Mouse (Mus musculus) adrenal gland, adult 18-20 months (tissue): ENCODE measurements around the gene Klk1b27. TPM values are rescaled to one million over a fixed set of nuclear protein-coding genes. Genes with fewer than 3 reads are reported as not detected.
"Not testable (repeated sequence)": the region's sequence is repeated elsewhere in the genome, so short reads cannot be mapped to it uniquely, and the experiment has no call there.

Source experiments
- DNase-seq, 2 experiments: peaks; one replicate each; pipeline ENCODE4 v3.0.0; 2021 to 2022; ENCODE audit warnings: low spot score in 2 of 2
- long read RNA-seq, 2 experiments: library from polyadenylated mRNA; stranded (forward); transcript quantifications; one replicate each; pipeline ENCODE4 v2.0.0; 2021
- total RNA-seq, 2 experiments: library from RNA; stranded (reverse); gene quantifications; 1 replicate in 1 of 2; 2 replicates in 1 of 2; pipeline ENCODE4 v1.2.3; 2021

Klk1b27 gene
- total RNA-seq: not detected
- long read RNA-seq, experiment 1: 0 reads
- long read RNA-seq, experiment 2: 0 reads

GRCm38 (mm10) chr7:44051990-44052389 is at the start of gene Klk1b27:
TSS of gene Klk1b27 (plus strand) at chr7:44052290.
- DNase-seq: not testable (repeated sequence)

GRCm38 (mm10) chr7:44004847-44005246 is 47.2 kb upstream of the Klk1b27 start:
- no peak for DNase-seq

GRCm38 (mm10) chr7:44011868-44012267 is 40.2 kb upstream of the Klk1b27 start, which contains the start of gene Klk1b26:
TSS of gene Klk1b26 (plus strand) at chr7:44012168.
- DNase-seq: not testable (repeated sequence)

- not testable (repeated sequence) for DNase-seq
Measured at GRCm38 (mm10) chr7:44014666-44015065, 37.4 kb upstream of the Klk1b27 start.

- no peak for DNase-seq
Measured at GRCm38 (mm10) chr7:44015071-44015470, 37.0 kb upstream of the Klk1b27 start.

GRCm38 (mm10) chr7:44072117-44072516 is 20.0 kb downstream of the Klk1b27 start:
- DNase-seq: no peak

- no peak for DNase-seq
Measured at GRCm38 (mm10) chr7:44077703-44078102, 25.6 kb downstream of the Klk1b27 start.

- DNase-seq: no peak
Measured at GRCm38 (mm10) chr7:44096111-44096510, 44.0 kb downstream of the Klk1b27 start.

GRCm38 (mm10) chr7:44102028-44102427 is 49.9 kb downstream of the Klk1b27 start, which contains the start of gene Klk1b21:
TSS of gene Klk1b21 (plus strand) at chr7:44102328.
- DNase-seq: not testable (repeated sequence)

Other genes starting within 250 kb of the Klk1b27 start
- not detected for gene Klk7, start 241.0 kb upstream of the Klk1b27 start, total RNA-seq
- not detected for gene Klk6, start 227.8 kb upstream of the Klk1b27 start, total RNA-seq
- gene Klk5, start 210.3 kb upstream of the Klk1b27 start, total RNA-seq: not detected
- gene Klk4, start 171.1 kb upstream of the Klk1b27 start, total RNA-seq: not detected
- gene Klk15, start 118.5 kb upstream of the Klk1b27 start, total RNA-seq: not detected
- not detected for gene Klk1b8, start 101.6 kb upstream of the Klk1b27 start, total RNA-seq
- gene Klk1b1, start 85.5 kb upstream of the Klk1b27 start, total RNA-seq: not detected
- gene Klk1b9, start 76.2 kb upstream of the Klk1b27 start, total RNA-seq: not detected
- gene Klk1b11, start 56.4 kb upstream of the Klk1b27 start, total RNA-seq: not detected
- gene Klk1b26, start 40.1 kb upstream of the Klk1b27 start, total RNA-seq: not detected
- not detected for gene Klk1b21, start 50.0 kb downstream of the Klk1b27 start, total RNA-seq
- gene Klk1b22, start 60.4 kb downstream of the Klk1b27 start, total RNA-seq: not detected
- gene Klk1b16, start 84.5 kb downstream of the Klk1b27 start, total RNA-seq: not detected
- gene Klk1b24, start 135.9 kb downstream of the Klk1b27 start, total RNA-seq: not detected
- gene Klk1b3, start 145.9 kb downstream of the Klk1b27 start, total RNA-seq: not detected
- gene Klk1b4, start 155.1 kb downstream of the Klk1b27 start, total RNA-seq: not detected
- not detected for gene Klk1b5, start 163.7 kb downstream of the Klk1b27 start, total RNA-seq
- gene Klk1, start 173.1 kb downstream of the Klk1b27 start, total RNA-seq: under 1 TPM in 1 of 2 experiments, not detected in 1; 0.32 TPM
- gene Gm36864, start 183.9 kb downstream of the Klk1b27 start, total RNA-seq: not detected
- 1 to 10 TPM in 1 of 2 experiments, under 1 TPM in 1; 0.70 to 1.2 TPM for gene 1700028J19Rik, start 194.4 kb downstream of the Klk1b27 start, total RNA-seq
- gene 2410002F23Rik, start 194.4 kb downstream of the Klk1b27 start, total RNA-seq: 100 to 1,000 TPM in 1 of 2 experiments, 10 to 100 TPM in 1; 65.0 to 100 TPM
- gene Acp4, start 205.1 kb downstream of the Klk1b27 start, total RNA-seq: not detected
- not detected for gene Gm15517, start 209.2 kb downstream of the Klk1b27 start, total RNA-seq